Mouse (Mus musculus) embryonic fibroblast, embryonic 13.5 days (primary cell): ENCODE measurements around the gene Gm49353.

Experiments
- CTCF ChIP-seq: IDR thresholded peaks from 2 replicates; pipeline ENCODE4 v1.5.1; 2011; ENCODE audit warnings: mild to moderate bottlenecking, control low read depth, low read length, moderate library complexity, borderline replicate concordance; ENCODE audit not compliant: insufficient read depth
- POLR2A ChIP-seq: IDR thresholded peaks from 2 replicates; pipeline ENCODE4 v1.6.1; 2011; ENCODE audit warnings: low read depth, mild to moderate bottlenecking, control low read depth, low read length, moderate library complexity

GRCm38 (mm10) chr10:29175656-29176055 lies 23.1 kb upstream of the Gm49353 start:
- TF ChIP-seq CTCF (no peak), POLR2A (no peak)
